22 mouse cellular contexts compared by ENCODE assay signal in genomic region chr2:34548961-34549360, GRCm38 (mm10).
DNase-seq lines count a peak whose midpoint lies in the region; ATAC-seq and TF ChIP-seq lines count a peak whose summit lies in the region.
"Had no signal": no experiment of that assay in that cellular context is flagged by ENCODE, and none has a peak within 500 bp of the region (broad histone marks: within the 10 kb centered on the region; RNA-seq: fewer than 3 reads in every experiment).

No protein-coding gene starts in this region.

- H3K9me3 ChIP-seq in heart, embryonic 13.5 days = no peaks in the 10 kb centered on the region
- no peaks in the 10 kb centered on the region for H3K9me3 ChIP-seq in kidney, embryonic 15.5 days (replicated peaks)
- H3K9me3 ChIP-seq in stomach, postnatal 0 days (ENCODE audit: control insufficient read depth, low read length) = no peaks in the 10 kb centered on the region
- H3K9me3 ChIP-seq: forebrain, embryonic 13.5 days; limb, embryonic 12.5 days; liver, embryonic 12.5 days; midbrain, embryonic 10.5 days had no signal

- H3K9ac ChIP-seq in heart, embryonic 13.5 days = no peak overlapping the region; the same call in 1 of the 2 replicates
- no peak overlapping the region for H3K9ac ChIP-seq in kidney, embryonic 15.5 days
- no peak overlapping the region for H3K9ac ChIP-seq in stomach, postnatal 0 days (ENCODE audit: low read length)
- H3K9ac ChIP-seq: forebrain, embryonic 13.5 days; hindbrain, embryonic 14.5 days; limb, embryonic 12.5 days; liver, embryonic 12.5 days had no signal

- no peak overlapping the region for H3K4me3 ChIP-seq in heart, embryonic 13.5 days
- no peak overlapping the region for H3K4me3 ChIP-seq in kidney, embryonic 15.5 days (replicated peaks)
- no peak overlapping the region for H3K4me3 ChIP-seq in stomach, postnatal 0 days (ENCODE audit: low read depth, low read length)
- H3K4me3 ChIP-seq: erythroblast, embryonic 14.5 days; forebrain, embryonic 13.5 days; heart, adult 2 months; limb, embryonic 12.5 days; liver, embryonic 12.5 days; midbrain, embryonic 10.5 days had no signal

- 73% methylated on average over 5 of the region's 5 CpGs for WGBS in heart, embryonic 13.5 days
- 79% methylated on average over 5 of the region's 5 CpGs for WGBS in kidney, embryonic 15.5 days
- WGBS in stomach, postnatal 0 days = 56% methylated on average over 5 of the region's 5 CpGs

- TF ChIP-seq CTCF in stomach, postnatal 0 days (IDR thresholded peaks at IDR 0.05; ENCODE audit: low read depth) = no peak

- no peak for TF ChIP-seq EP300 in stomach, postnatal 0 days (optimal IDR thresholded peaks at IDR 0.05)

- no peak for ATAC-seq in heart, embryonic 13.5 days (ENCODE audit: extremely low read depth, insufficient number of reproducible peaks, low FRiP score, low TSS enrichment)
- no peak for ATAC-seq in kidney, embryonic 15.5 days (replicated peaks; ENCODE audit: low FRiP score)
- ATAC-seq in stomach, postnatal 0 days (ENCODE audit: low FRiP score, low TSS enrichment) = no peak; the same call in 1 of the 2 replicates
- ATAC-seq: forebrain, embryonic 13.5 days; liver, embryonic 12.5 days had no signal

- H3K27ac ChIP-seq in heart, embryonic 13.5 days (replicated peaks) = peak overlapping the region; percentile 76
- 0 out of 2 replicates have a peak overlapping the region, but pooled peaks have one; percentile 6 for H3K27ac ChIP-seq in kidney, embryonic 15.5 days
- peak overlapping the region; percentile 70 for H3K27ac ChIP-seq in stomach, postnatal 0 days (replicated peaks)
- H3K27ac ChIP-seq: forebrain, embryonic 13.5 days; heart, adult 2 months; hindbrain, embryonic 14.5 days; limb, embryonic 12.5 days; liver, embryonic 12.5 days had no signal

- H3K36me3 ChIP-seq in heart, embryonic 13.5 days = no peaks in the 10 kb centered on the region
- peaks cover under 1% of the 10 kb centered on the region; the same call in 1 of the 2 replicates for H3K36me3 ChIP-seq in kidney, embryonic 15.5 days
- no peaks in the 10 kb centered on the region for H3K36me3 ChIP-seq in stomach, postnatal 0 days (ENCODE audit: control insufficient read depth, insufficient read depth, low read length)
- H3K36me3 ChIP-seq: limb, embryonic 12.5 days; liver, embryonic 12.5 days; midbrain, embryonic 10.5 days had no signal

- H3K4me2 ChIP-seq in heart, embryonic 13.5 days = no peak overlapping the region
- no peak overlapping the region for H3K4me2 ChIP-seq in kidney, embryonic 15.5 days
- no peak overlapping the region for H3K4me2 ChIP-seq in stomach, postnatal 0 days (replicated peaks; ENCODE audit: low read depth)
- H3K4me2 ChIP-seq: forebrain, embryonic 13.5 days; hindbrain, embryonic 14.5 days; limb, embryonic 12.5 days; liver, embryonic 12.5 days had no signal

- H3K4me1 ChIP-seq in heart, embryonic 13.5 days = peaks cover 52% of the 10 kb centered on the region
- H3K4me1 ChIP-seq in kidney, embryonic 15.5 days = peaks cover 30% of the 10 kb centered on the region
- H3K4me1 ChIP-seq in stomach, postnatal 0 days (replicated peaks; ENCODE audit: control insufficient read depth, insufficient read depth) = peaks cover 6% of the 10 kb centered on the region

- intact Hi-C loops in heart, postnatal 14 days (cut with DNase I) = no loop called here

- no peaks in the 10 kb centered on the region for H3K27me3 ChIP-seq in heart, embryonic 13.5 days (replicated peaks)
- no peaks in the 10 kb centered on the region for H3K27me3 ChIP-seq in kidney, embryonic 15.5 days
- H3K27me3 ChIP-seq in stomach, postnatal 0 days (ENCODE audit: control insufficient read depth, insufficient read depth, low read length) = no peaks in the 10 kb centered on the region
- H3K27me3 ChIP-seq: forebrain, embryonic 13.5 days; liver, embryonic 12.5 days had no signal

- no peak for DNase-seq in heart, postnatal 14 days
- DNase-seq in kidney, postnatal 36 days = no peak
- DNase-seq in NIH3T3 (ENCODE audit: low read depth) = peak; percentile 52
- no peak for DNase-seq in stomach, postnatal 0 days (ENCODE audit: low spot score)
- DNase-seq in right cerebral cortex, postnatal 4 days = no peak
- DNase-seq: adrenal gland, adult 2 months; cerebellum, adult 2 months; gastrocnemius, postnatal 10 days; heart, adult 2 months; kidney, adult 11 months; lung, adult 2 months; lung, postnatal 4 days; right cerebral cortex, postnatal 25 days; thymus, postnatal 36 days had no signal

Comparison
In these comparisons a context has a peak if more than half of its experiments do, and no peak if none do; other contexts are left out.
1. H3K27ac ChIP-seq: peak in every context shown above with its lines; median percentile 76 in heart, embryonic 13.5 days; 70 in stomach, postnatal 0 days; 6 in kidney, embryonic 15.5 days.